Mouse (Mus musculus): ENCODE data around the gene Gsk3a. TPM values are rescaled to one million over a fixed set of nuclear protein-coding genes. Genes with fewer than 3 reads are reported as not detected.

The Gsk3a gene
- polyA plus RNA-seq, 1 experiment from 2014 or later = 15.7 TPM

- Histone ChIP-seq H3K27me3 (ENCODE audit: control insufficient read depth, insufficient read depth, low read length) (peaks cover 6% of the 10 kb centered on the region; the same call in 1 of the 2 replicates), H3K4me2 (replicated peaks; ENCODE audit: low read depth, low read length) (no peak overlapping the region), H3K9me3 (ENCODE audit: control insufficient read depth, low read length) (no peaks in the 10 kb centered on the region), H3K27ac (ENCODE audit: low read depth, low read length) (no peak overlapping the region), H3K9ac (ENCODE audit: low read depth, low read length) (no peak overlapping the region), H3K36me3 (ENCODE audit: control insufficient read depth, insufficient read depth, low read length) (no peaks in the 10 kb centered on the region), H3K4me3 (ENCODE audit: low read length) (no peak overlapping the region), H3K4me1 (ENCODE audit: control insufficient read depth, insufficient read depth, low read length) (no peaks in the 10 kb centered on the region)
- WGBS = 25% methylated on average over 21 of the region's 21 CpGs
- peak; percentile 91 for ATAC-seq (ENCODE audit: low FRiP score, low TSS enrichment)
These were observed 49.7 kb downstream of the Gsk3a start for GRCm38 (mm10) chr7:25187662-25188650.

- no peak overlapping the region for H3K4me3 ChIP-seq (ENCODE audit: low read length)
- no peaks in the 10 kb centered on the region for H3K9me3 ChIP-seq (ENCODE audit: control insufficient read depth, low read length)
- no peak overlapping the region for H3K4me2 ChIP-seq (replicated peaks; ENCODE audit: low read depth, low read length)
- 76% methylated on average over 6 of the region's 6 CpGs for WGBS
- no peaks in the 10 kb centered on the region for H3K36me3 ChIP-seq (ENCODE audit: control insufficient read depth, insufficient read depth, low read length)
- no peak for ATAC-seq (ENCODE audit: low FRiP score, low TSS enrichment)
- no peak overlapping the region for H3K9ac ChIP-seq (ENCODE audit: low read depth, low read length)
- H3K4me1 ChIP-seq (ENCODE audit: control insufficient read depth, insufficient read depth, low read length) = 0 out of 2 replicates have a peak, but pooled peaks cover 3% of the 10 kb centered on the region
- H3K27me3 ChIP-seq (ENCODE audit: control insufficient read depth, insufficient read depth, low read length) = peaks cover 42% of the 10 kb centered on the region
- no peak overlapping the region for H3K27ac ChIP-seq (ENCODE audit: low read depth, low read length)
These were observed 53.6 kb downstream of the Gsk3a start for GRCm38 (mm10) chr7:25184091-25184490.

GRCm38 (mm10) chr7:25181814-25182213 is 55.8 kb downstream of the Gsk3a start:
- Histone ChIP-seq H3K9me3 (ENCODE audit: control insufficient read depth, low read length) (no peaks in the 10 kb centered on the region), H3K4me1 (ENCODE audit: control insufficient read depth, insufficient read depth, low read length) (0 out of 2 replicates have a peak, but pooled peaks cover 3% of the 10 kb centered on the region), H3K4me2 (replicated peaks; ENCODE audit: low read depth, low read length) (no peak overlapping the region; the same call in 1 of the 2 replicates), H3K36me3 (ENCODE audit: control insufficient read depth, insufficient read depth, low read length) (no peaks in the 10 kb centered on the region), H3K9ac (ENCODE audit: low read depth, low read length) (no peak overlapping the region), H3K27me3 (ENCODE audit: control insufficient read depth, insufficient read depth, low read length) (peaks cover 64% of the 10 kb centered on the region), H3K4me3 (ENCODE audit: low read length) (no peak overlapping the region; the same call in 1 of the 2 replicates), H3K27ac (ENCODE audit: low read depth, low read length) (no peak overlapping the region)
- 7% methylated on average over 21 of the region's 21 CpGs for WGBS
- no peak for ATAC-seq (ENCODE audit: low FRiP score, low TSS enrichment)

GRCm38 (mm10) chr7:25181331-25181790 is 56.3 kb downstream of the Gsk3a start:
- H3K4me3 ChIP-seq (ENCODE audit: low read length) = no peak overlapping the region; the same call in 1 of the 2 replicates
- WGBS = 0% methylated on average over 13 of the region's 15 CpGs
- no peak overlapping the region; the same call in 1 of the 2 replicates for H3K4me2 ChIP-seq (replicated peaks; ENCODE audit: low read depth, low read length)

GRCm38 (mm10) chr7:25180512-25180911 is 57.1 kb downstream of the Gsk3a start:
- Histone ChIP-seq H3K9me3 (ENCODE audit: control insufficient read depth, low read length) (no peaks in the 10 kb centered on the region), H3K27ac (ENCODE audit: low read depth, low read length) (no peak overlapping the region), H3K36me3 (ENCODE audit: control insufficient read depth, insufficient read depth, low read length) (no peaks in the 10 kb centered on the region), H3K4me1 (ENCODE audit: control insufficient read depth, insufficient read depth, low read length) (0 out of 2 replicates have a peak, but pooled peaks cover 3% of the 10 kb centered on the region), H3K4me2 (replicated peaks; ENCODE audit: low read depth, low read length) (no peak overlapping the region), H3K27me3 (ENCODE audit: control insufficient read depth, insufficient read depth, low read length) (peaks cover 72% of the 10 kb centered on the region), H3K9ac (ENCODE audit: low read depth, low read length) (no peak overlapping the region), H3K4me3 (ENCODE audit: low read length) (no peak overlapping the region)
- WGBS = 4% methylated on average over 6 of the region's 6 CpGs
- no peak for ATAC-seq (ENCODE audit: low FRiP score, low TSS enrichment)

More at GRCm38 (mm10) chr7:25181331-25181790, 56.3 kb downstream of the Gsk3a start:
- H3K9ac ChIP-seq (ENCODE audit: low read depth, low read length) = no peak overlapping the region
- ATAC-seq (ENCODE audit: low FRiP score, low TSS enrichment) = peak; percentile 32; the same call in 1 of the 2 replicates
- peaks cover 68% of the 10 kb centered on the region for H3K27me3 ChIP-seq (ENCODE audit: control insufficient read depth, insufficient read depth, low read length)
- H3K4me1 ChIP-seq (ENCODE audit: control insufficient read depth, insufficient read depth, low read length) = 0 out of 2 replicates have a peak, but pooled peaks cover 3% of the 10 kb centered on the region
- H3K27ac ChIP-seq (ENCODE audit: low read depth, low read length) = no peak overlapping the region
- H3K9me3 ChIP-seq (ENCODE audit: control insufficient read depth, low read length) = no peaks in the 10 kb centered on the region
- H3K36me3 ChIP-seq (ENCODE audit: control insufficient read depth, insufficient read depth, low read length) = no peaks in the 10 kb centered on the region

- H3K27me3 ChIP-seq (ENCODE audit: control insufficient read depth, insufficient read depth, low read length) = peaks cover 72% of the 10 kb centered on the region
- H3K4me2 ChIP-seq (replicated peaks; ENCODE audit: low read depth, low read length) = peak within 1 kb of the TSS; percentile 87
- H3K9me3 ChIP-seq (ENCODE audit: control insufficient read depth, low read length) = no peaks in the 10 kb centered on the region
- H3K4me3 ChIP-seq (ENCODE audit: low read length) = peak within 1 kb of the TSS; percentile 52
- H3K27ac ChIP-seq (ENCODE audit: low read depth, low read length) = no peak within 1 kb of the TSS
- under 1% methylated on average over 36 of the region's 56 CpGs for WGBS
- no peaks in the 10 kb centered on the region for H3K36me3 ChIP-seq (ENCODE audit: control insufficient read depth, insufficient read depth, low read length)
- ATAC-seq (ENCODE audit: low FRiP score, low TSS enrichment) = peak; percentile 88
- H3K4me1 ChIP-seq (ENCODE audit: control insufficient read depth, insufficient read depth, low read length) = 0 out of 2 replicates have a peak, but pooled peaks cover 3% of the 10 kb centered on the region
- H3K9ac ChIP-seq (ENCODE audit: low read depth, low read length) = peak within 1 kb of the TSS; percentile 9; the same call in 1 of the 2 replicates
These were observed 58.0 kb downstream of the Gsk3a start, which contains the start of gene Pou2f2 for GRCm38 (mm10) chr7:25179606-25180161. Gene Pou2f2 (minus strand): TSS chr7:25179726.

- Histone ChIP-seq H3K4me1 (ENCODE audit: control insufficient read depth, insufficient read depth, low read length) (0 out of 2 replicates have a peak, but pooled peaks cover 3% of the 10 kb centered on the region), H3K36me3 (ENCODE audit: control insufficient read depth, insufficient read depth, low read length) (no peaks in the 10 kb centered on the region), H3K4me3 (ENCODE audit: low read length) (peak overlapping the region; percentile 52), H3K9me3 (ENCODE audit: control insufficient read depth, low read length) (no peaks in the 10 kb centered on the region), H3K27me3 (ENCODE audit: control insufficient read depth, insufficient read depth, low read length) (peaks cover 69% of the 10 kb centered on the region), H3K27ac (ENCODE audit: low read depth, low read length) (no peak overlapping the region), H3K9ac (ENCODE audit: low read depth, low read length) (peak overlapping the region; percentile 9; the same call in 1 of the 2 replicates), H3K4me2 (replicated peaks; ENCODE audit: low read depth, low read length) (peak overlapping the region; percentile 87)
- WGBS = 2% methylated on average over 55 of the region's 56 CpGs
- peak; percentile 66; the same call in 1 of the 2 replicates for ATAC-seq (ENCODE audit: low FRiP score, low TSS enrichment)
These were observed 58.7 kb downstream of the Gsk3a start for GRCm38 (mm10) chr7:25178787-25179605.

GRCm38 (mm10) chr7:25178317-25178716 is 59.3 kb downstream of the Gsk3a start:
- H3K9ac ChIP-seq (ENCODE audit: low read depth, low read length) = no peak overlapping the region
- no peak for ATAC-seq (ENCODE audit: low FRiP score, low TSS enrichment)
- no peaks in the 10 kb centered on the region for H3K9me3 ChIP-seq (ENCODE audit: control insufficient read depth, low read length)
- peaks cover 69% of the 10 kb centered on the region for H3K27me3 ChIP-seq (ENCODE audit: control insufficient read depth, insufficient read depth, low read length)
- 0 out of 2 replicates have a peak, but pooled peaks cover 3% of the 10 kb centered on the region for H3K4me1 ChIP-seq (ENCODE audit: control insufficient read depth, insufficient read depth, low read length)
- H3K4me2 ChIP-seq (replicated peaks; ENCODE audit: low read depth, low read length) = peak overlapping the region; percentile 87; the same call in 1 of the 2 replicates
- H3K27ac ChIP-seq (ENCODE audit: low read depth, low read length) = no peak overlapping the region
- H3K4me3 ChIP-seq (ENCODE audit: low read length) = peak overlapping the region; percentile 52
- no peaks in the 10 kb centered on the region for H3K36me3 ChIP-seq (ENCODE audit: control insufficient read depth, insufficient read depth, low read length)
- 2% methylated on average over 17 of the region's 17 CpGs for WGBS

Measured in kidney, embryonic 14.5 days (tissue).